Mouse (Mus musculus) left cerebral cortex, adult 2 months (tissue): Measurements from ENCODE around the gene Ocln. TPM values are rescaled to one million over a fixed set of nuclear protein-coding genes. Genes with fewer than 3 reads are reported as not detected.

ENCODE experiments used
- DNase-seq, 2 experiments: peaks; one replicate each; pipeline ENCODE4 v3.0.0; 2021 to 2022; ENCODE audit warnings: low spot score in 2 of 2, mixed read lengths in 1 of 2; ENCODE audit errors: extremely low spot score in 1 of 2
- H3K27ac ChIP-seq: fragments of 200-600 bp; 2 replicates; pipeline ENCODE4 v1.8.1; 2022
- H3K4me3 ChIP-seq: fragments of 200-600 bp; 2 replicates; pipeline ENCODE4 v1.8.1; 2022
- CTCF ChIP-seq: fragments of 200-600 bp; IDR thresholded peaks from 2 replicates; pipeline ENCODE4 v1.8.1; 2022; ENCODE audit warnings: antibody characterized with exemption, mild to moderate bottlenecking, moderate library complexity
- intact Hi-C: fragments of 180-260 bp; cut with DNase I; formaldehyde crosslinking; loops from one replicate; pipeline ENCODE4 v1.15.1; 2025
- long read RNA-seq, 2 experiments: library from polyadenylated mRNA; stranded (forward); transcript quantifications; one replicate each; pipeline ENCODE4 v2.0.0; 2021; ENCODE audit warnings: borderline mapping rate in 2 of 2
- total RNA-seq, 2 experiments: library from RNA; stranded (reverse); gene quantifications; 2 replicates each; pipeline ENCODE4 v1.2.3; 2021

The Ocln gene
- 1 to 10 TPM; 7.1 to 8.0 TPM for total RNA-seq
- long read RNA-seq, experiment 1, full-length matches to known transcripts: 19 of 25 reads
- long read RNA-seq, experiment 1, partial matches to known transcripts: 0 of 25 reads
- long read RNA-seq, experiment 1, other reads (novel, unspliced or antisense): 6 of 25 reads
- long read RNA-seq, experiment 2, full-length matches to known transcripts: 16 of 21 reads
- long read RNA-seq, experiment 2, partial matches to known transcripts: 1 of 21 reads
- long read RNA-seq, experiment 2, other reads (novel, unspliced or antisense): 4 of 21 reads

- intact Hi-C loops: no loop called here
- TF ChIP-seq CTCF: no peak
- Histone ChIP-seq H3K27ac (peak within 1 kb of the TSS; percentile 76), H3K4me3 (peak within 1 kb of the TSS; percentile 78)
- DNase-seq: peak; percentile 26 to 36
Measured at GRCm38 (mm10) chr13:100552369-100553041, at the start of gene Ocln. TSS of gene Ocln (minus strand) at chr13:100552718.

GRCm38 (mm10) chr13:100601034-100601433, 48.5 kb upstream of the Ocln start:
- no peak for TF ChIP-seq CTCF
- Histone ChIP-seq H3K27ac (no peak overlapping the region), H3K4me3 (no peak overlapping the region)
- intact Hi-C loops: no loop called here
- no peak for DNase-seq

GRCm38 (mm10) chr13:100600317-100600716, 47.8 kb upstream of the Ocln start:
- TF ChIP-seq CTCF: no peak
- no peak overlapping the region for H3K4me3 ChIP-seq
- DNase-seq: no peak
- H3K27ac ChIP-seq: no peak overlapping the region
- intact Hi-C loops: no loop called here

- TF ChIP-seq CTCF: no peak
- no peak for DNase-seq
- intact Hi-C loops: loop anchor here (5.0 kb wide), 1 partner anchor 105 kb away; the partner anchor contains the start of gene Gtf2h2
- Histone ChIP-seq H3K4me3 (no peak overlapping the region), H3K27ac (no peak overlapping the region)
Measured at GRCm38 (mm10) chr13:100597284-100597683, 44.8 kb upstream of the Ocln start.

GRCm38 (mm10) chr13:100595552-100595885, 43.0 kb upstream of the Ocln start:
- no peak for DNase-seq
- Histone ChIP-seq H3K4me3 (no peak overlapping the region), H3K27ac (no peak overlapping the region)
- TF ChIP-seq CTCF: no peak
- intact Hi-C loops: loop anchor here (5.0 kb wide), 1 partner anchor 103 kb away; the partner anchor contains the start of gene Gtf2h2

- intact Hi-C loops: loop anchor here (5.0 kb wide), 1 partner anchor 103 kb away; the partner anchor contains the start of gene Gtf2h2
- H3K4me3 ChIP-seq: no peak overlapping the region
- TF ChIP-seq CTCF: no peak
- H3K27ac ChIP-seq: no peak overlapping the region
- DNase-seq: no peak
Measured at GRCm38 (mm10) chr13:100594838-100595551, 42.5 kb upstream of the Ocln start.

- Histone ChIP-seq H3K27ac (peak overlapping the region; percentile 76; the same call in 1 of the 2 replicates), H3K4me3 (no peak overlapping the region)
- peak in 1 of 2 experiments; percentile 25 for DNase-seq
- intact Hi-C loops: no loop called here
- TF ChIP-seq CTCF: no peak; the same call in 1 of the 2 replicates
Measured at GRCm38 (mm10) chr13:100594041-100594792, 41.7 kb upstream of the Ocln start.

GRCm38 (mm10) chr13:100588646-100589045, 36.1 kb upstream of the Ocln start:
- intact Hi-C loops: no loop called here

GRCm38 (mm10) chr13:100582144-100582543, 29.6 kb upstream of the Ocln start:
- no peak overlapping the region for H3K4me3 ChIP-seq
- DNase-seq: no peak
- H3K27ac ChIP-seq: no peak overlapping the region
- intact Hi-C loops: no loop called here
- no peak for TF ChIP-seq CTCF

More at GRCm38 (mm10) chr13:100588646-100589045, 36.1 kb upstream of the Ocln start:
- TF ChIP-seq CTCF: no peak
- no peak overlapping the region for H3K4me3 ChIP-seq
- DNase-seq: no peak
- no peak overlapping the region for H3K27ac ChIP-seq

GRCm38 (mm10) chr13:100581701-100582100, 29.2 kb upstream of the Ocln start:
- intact Hi-C loops: no loop called here
- TF ChIP-seq CTCF: no peak
- Histone ChIP-seq H3K4me3 (no peak overlapping the region), H3K27ac (no peak overlapping the region)
- DNase-seq: no peak

GRCm38 (mm10) chr13:100579951-100580350, 27.4 kb upstream of the Ocln start:
- no peak for DNase-seq
- no peak; the same call in 1 of the 2 replicates for TF ChIP-seq CTCF
- no peak overlapping the region for H3K27ac ChIP-seq
- H3K4me3 ChIP-seq: no peak overlapping the region
- intact Hi-C loops: no loop called here

GRCm38 (mm10) chr13:100579220-100579619, 26.7 kb upstream of the Ocln start:
- H3K4me3 ChIP-seq: no peak overlapping the region
- H3K27ac ChIP-seq: no peak overlapping the region
- DNase-seq: no peak
- TF ChIP-seq CTCF: no peak
- intact Hi-C loops: no loop called here
